Mouse (Mus musculus): ENCODE measurements around the gene Mettl23.

DNA sequence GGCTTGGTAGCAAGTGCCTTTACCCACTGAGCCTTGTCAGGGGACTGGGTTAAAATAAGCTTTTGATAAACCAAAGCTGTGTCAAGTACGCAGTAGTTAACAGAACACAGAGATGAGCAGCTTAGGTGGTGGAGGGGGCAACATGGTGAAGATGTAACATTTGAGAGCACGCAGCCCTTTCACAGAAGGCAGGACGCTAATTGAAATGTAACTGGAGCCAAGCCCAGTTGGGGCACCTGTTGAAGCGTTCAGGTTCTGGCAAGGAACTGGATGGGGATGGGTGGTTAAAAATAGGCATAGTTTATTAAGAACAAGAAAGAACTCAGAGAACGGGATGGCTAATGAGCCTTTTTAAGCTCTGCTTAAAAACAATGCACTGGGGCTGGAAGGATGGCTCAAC is 43.7 kb upstream of the Mettl23 start:
- no peak for TF ChIP-seq CTCF (IDR thresholded peaks at IDR 0.05; ENCODE audit: borderline replicate concordance, insufficient read depth, low read length)
- TF ChIP-seq POLR2A (IDR thresholded peaks at IDR 0.05; ENCODE audit: low read depth, low read length) = no peak
